Mouse (Mus musculus) lung, adult 10 weeks (tissue): ENCODE data around the gene Zfyve19. TPM values are rescaled to one million over a fixed set of nuclear protein-coding genes. Genes with fewer than 3 reads are reported as not detected.

ENCODE experiments used
- polyA plus RNA-seq: library from polyadenylated mRNA; stranded (reverse); fragments of 350-450 nt; fragmentation: Illumina TruSeq; extraction: RNeasy Lipid Tissue Mini Kit (QIAGEN cat#74804); gene quantifications from one replicate; pipeline ENCODE4 v1.2.3, GENCODE M21; 2014; ENCODE audit warnings: low read depth, low replicate concordance; ENCODE audit not compliant: insufficient read depth

Gene Zfyve19
- polyA plus RNA-seq, result 17.0 TPM

GRCm38 (mm10) chr2:119208344-119209175, at the start of gene Zfyve19, which contains the start of gene Dnajc17:
Zfyve19 (plus strand) TSS chr2:119208617.
Dnajc17 (minus strand) TSS chr2:119208795.

GRCm38 (mm10) chr2:119166901-119167865, 41.2 kb upstream of the Zfyve19 start, which contains the start of gene Gchfr:
Gchfr (plus strand) TSS chr2:119167773.

GRCm38 (mm10) chr2:119173991-119174651, 34.3 kb upstream of the Zfyve19 start, which contains the start of gene Gm14137:
Gm14137 (plus strand) TSS chr2:119174509.

GRCm38 (mm10) chr2:119229775-119230704, 21.6 kb downstream of the Zfyve19 start, which contains the start of gene Ppp1r14d:
Ppp1r14d (minus strand) TSS chr2:119229906.

GRCm38 (mm10) chr2:119237210-119237870, 28.9 kb downstream of the Zfyve19 start, which contains the start of gene Spint1:
Spint1 (plus strand) TSS chr2:119237362.

Other genes starting within 250 kb of the Zfyve19 start
- gene Ccdc32, start 179.2 kb upstream of the Zfyve19 start, polyA plus RNA-seq, result 14.1 TPM
- gene Rpusd2, start 173.8 kb upstream of the Zfyve19 start, polyA plus RNA-seq, result 1.1 TPM
- 0.06 TPM for gene Knl1, start 161.5 kb upstream of the Zfyve19 start, polyA plus RNA-seq
- 0.85 TPM for gene Rad51, start 95.8 kb upstream of the Zfyve19 start, polyA plus RNA-seq
- 20.4 TPM for gene Rmdn3, start 51.6 kb upstream of the Zfyve19 start, polyA plus RNA-seq
- gene Gchfr, start 40.8 kb upstream of the Zfyve19 start, polyA plus RNA-seq, result 5.3 TPM
- not detected for gene Gm14137, start 34.1 kb upstream of the Zfyve19 start, polyA plus RNA-seq
- 13.5 TPM for gene Dnajc17, start 178 bp downstream of the Zfyve19 start, polyA plus RNA-seq
- gene Ppp1r14d, start 21.3 kb downstream of the Zfyve19 start, polyA plus RNA-seq, result 5.5 TPM
- 27.2 TPM for gene Spint1, start 28.7 kb downstream of the Zfyve19 start, polyA plus RNA-seq
- gene Rhov, start 62.7 kb downstream of the Zfyve19 start, polyA plus RNA-seq, result 1.7 TPM
- gene Vps18, start 80.1 kb downstream of the Zfyve19 start, polyA plus RNA-seq, result 7.4 TPM
- 31.5 TPM for gene Dll4, start 117.2 kb downstream of the Zfyve19 start, polyA plus RNA-seq
- gene Chac1, start 142.6 kb downstream of the Zfyve19 start, polyA plus RNA-seq, result 2.2 TPM